Mouse (Mus musculus): ENCODE measurements around the gene Mlh3. TPM values are rescaled to one million over a fixed set of nuclear protein-coding genes. Genes with fewer than 3 reads are reported as not detected.

Gene Mlh3
- polyA plus RNA-seq, 2 experiments: 8.6 to 12.3 TPM

GRCm38 (mm10) chr12:85190290-85190689 is 80.1 kb downstream of the Mlh3 start:
- Histone ChIP-seq H3K9ac (ENCODE audit: low read depth, low read length, severe bottlenecking) (no peak overlapping the region), H3K9me3 (ENCODE audit: control insufficient read depth, low read length) (no peaks in the 10 kb centered on the region), H3K27me3 (ENCODE audit: control insufficient read depth, insufficient read depth, low read length) (no peaks in the 10 kb centered on the region), H3K4me3 (replicated peaks; ENCODE audit: low read length) (no peak overlapping the region), H3K4me2 (replicated peaks; ENCODE audit: low read depth, low read length, severe bottlenecking) (no peak overlapping the region), H3K36me3 (ENCODE audit: control insufficient read depth, insufficient read depth, low read length) (no peaks in the 10 kb centered on the region), H3K4me1 (ENCODE audit: control insufficient read depth, insufficient read depth, low read length) (peaks cover 21% of the 10 kb centered on the region), H3K27ac (replicated peaks; ENCODE audit: low read depth, low read length) (no peak overlapping the region)
- DNase-seq (ENCODE audit: low spot score) (no peak), ATAC-seq (ENCODE audit: low FRiP score, low read depth) (no peak)
- TF ChIP-seq POLR2A (IDR thresholded peaks at IDR 0.05; ENCODE audit: borderline replicate concordance, extremely low read depth, insufficient read depth, insufficient read length): no peak
- 80% methylated on average over 7 of the region's 7 CpGs for WGBS

- DNase-seq (ENCODE audit: low spot score): no peak
- H3K27ac ChIP-seq (replicated peaks; ENCODE audit: low read depth, low read length): no peak overlapping the region
- peaks cover 14% of the 10 kb centered on the region for H3K4me1 ChIP-seq (ENCODE audit: control insufficient read depth, insufficient read depth, low read length)
- no peak overlapping the region for H3K4me2 ChIP-seq (replicated peaks; ENCODE audit: low read depth, low read length, severe bottlenecking)
- no peak overlapping the region for H3K9ac ChIP-seq (ENCODE audit: low read depth, low read length, severe bottlenecking)
- 56% methylated on average over 7 of the region's 7 CpGs for WGBS
- no peaks in the 10 kb centered on the region for H3K27me3 ChIP-seq (ENCODE audit: control insufficient read depth, insufficient read depth, low read length)
- no peak for ATAC-seq (ENCODE audit: low FRiP score, low read depth)
- H3K4me3 ChIP-seq (replicated peaks; ENCODE audit: low read length): no peak overlapping the region
- H3K9me3 ChIP-seq (ENCODE audit: control insufficient read depth, low read length): no peaks in the 10 kb centered on the region
- no peaks in the 10 kb centered on the region for H3K36me3 ChIP-seq (ENCODE audit: control insufficient read depth, insufficient read depth, low read length)
- no peak for TF ChIP-seq POLR2A (IDR thresholded peaks at IDR 0.05; ENCODE audit: borderline replicate concordance, extremely low read depth, insufficient read depth, insufficient read length)
Measured at GRCm38 (mm10) chr12:85186361-85186760, 84.0 kb downstream of the Mlh3 start.

- Histone ChIP-seq H3K4me1 (ENCODE audit: control insufficient read depth, insufficient read depth, low read length) (peaks cover 15% of the 10 kb centered on the region), H3K4me2 (replicated peaks; ENCODE audit: low read depth, low read length, severe bottlenecking) (no peak overlapping the region), H3K36me3 (ENCODE audit: control insufficient read depth, insufficient read depth, low read length) (no peaks in the 10 kb centered on the region), H3K9me3 (ENCODE audit: control insufficient read depth, low read length) (no peaks in the 10 kb centered on the region), H3K9ac (ENCODE audit: low read depth, low read length, severe bottlenecking) (no peak overlapping the region), H3K27me3 (ENCODE audit: control insufficient read depth, insufficient read depth, low read length) (no peaks in the 10 kb centered on the region), H3K27ac (replicated peaks; ENCODE audit: low read depth, low read length) (0 out of 2 replicates have a peak overlapping the region, but pooled peaks have one; percentile 8), H3K4me3 (replicated peaks; ENCODE audit: low read length) (no peak overlapping the region)
- TF ChIP-seq POLR2A (IDR thresholded peaks at IDR 0.05; ENCODE audit: borderline replicate concordance, extremely low read depth, insufficient read depth, insufficient read length): no peak
- DNase-seq (ENCODE audit: low spot score): no peak
- 49% methylated on average over 8 of the region's 8 CpGs for WGBS
- ATAC-seq (ENCODE audit: low FRiP score, low read depth): no peak
Measured at GRCm38 (mm10) chr12:85185810-85186209, 84.6 kb downstream of the Mlh3 start.

Small RNA genes within 50 kb of the gene (microRNA-seq; reads per million reads assigned to microRNA genes)
- not detected for gene Mir6938

Other genes starting within 250 kb of the Mlh3 start
- gene Prox2, start 159.8 kb downstream of the Mlh3 start, polyA plus RNA-seq (2012; rRNA removed): 2.4 and 2.5 TPM in 2 replicates
- gene Prox2, start 159.8 kb downstream of the Mlh3 start, polyA plus RNA-seq (2014; fragmentation: Nextera tagmentation; extraction: Ambion mirVana): 3.2 and 3.9 TPM in 2 replicates
- 155 and 168 TPM in 2 replicates for gene Dlst, start 159.8 kb downstream of the Mlh3 start, polyA plus RNA-seq (2012; rRNA removed)
- gene Dlst, start 159.8 kb downstream of the Mlh3 start, polyA plus RNA-seq (2014; fragmentation: Nextera tagmentation; extraction: Ambion mirVana): 95.7 and 99.0 TPM in 2 replicates
- gene Rps6kl1, start 119.3 kb downstream of the Mlh3 start, polyA plus RNA-seq (2012; rRNA removed): 0.37 and 0.43 TPM in 2 replicates
- gene Rps6kl1, start 119.3 kb downstream of the Mlh3 start, polyA plus RNA-seq (2014; fragmentation: Nextera tagmentation; extraction: Ambion mirVana): 0.39 and 0.50 TPM in 2 replicates
- gene Pgf, start 92.8 kb downstream of the Mlh3 start, polyA plus RNA-seq (2012; rRNA removed): 10.0 and 10.3 TPM in 2 replicates
- 14.6 and 16.1 TPM in 2 replicates for gene Pgf, start 92.8 kb downstream of the Mlh3 start, polyA plus RNA-seq (2014; fragmentation: Nextera tagmentation; extraction: Ambion mirVana)
- gene Eif2b2, start 51.1 kb downstream of the Mlh3 start, polyA plus RNA-seq (2012; rRNA removed): 109 and 128 TPM in 2 replicates
- 78.2 and 79.6 TPM in 2 replicates for gene Eif2b2, start 51.1 kb downstream of the Mlh3 start, polyA plus RNA-seq (2014; fragmentation: Nextera tagmentation; extraction: Ambion mirVana)
- gene Acyp1, start 17.8 kb upstream of the Mlh3 start, polyA plus RNA-seq (2012; rRNA removed): 20.2 and 32.3 TPM in 2 replicates
- 40.6 and 45.3 TPM in 2 replicates for gene Acyp1, start 17.8 kb upstream of the Mlh3 start, polyA plus RNA-seq (2014; fragmentation: Nextera tagmentation; extraction: Ambion mirVana)
- gene Zc2hc1c, start 18.0 kb upstream of the Mlh3 start, polyA plus RNA-seq (2012; rRNA removed): 0.65 and 0.75 TPM in 2 replicates
- 1.5 and 1.6 TPM in 2 replicates for gene Zc2hc1c, start 18.0 kb upstream of the Mlh3 start, polyA plus RNA-seq (2014; fragmentation: Nextera tagmentation; extraction: Ambion mirVana)
- 47.4 and 49.0 TPM in 2 replicates for gene Nek9, start 68.8 kb upstream of the Mlh3 start, polyA plus RNA-seq (2012; rRNA removed)
- 22.0 and 22.2 TPM in 2 replicates for gene Nek9, start 68.8 kb upstream of the Mlh3 start, polyA plus RNA-seq (2014; fragmentation: Nextera tagmentation; extraction: Ambion mirVana)
- 213 and 222 TPM in 2 replicates for gene Tmed10, start 104.2 kb upstream of the Mlh3 start, polyA plus RNA-seq (2012; rRNA removed)
- gene Tmed10, start 104.2 kb upstream of the Mlh3 start, polyA plus RNA-seq (2014; fragmentation: Nextera tagmentation; extraction: Ambion mirVana): 394 and 398 TPM in 2 replicates
- 13.6 and 19.7 TPM in 2 replicates for gene Fos, start 203.3 kb upstream of the Mlh3 start, polyA plus RNA-seq (2012; rRNA removed)
- gene Fos, start 203.3 kb upstream of the Mlh3 start, polyA plus RNA-seq (2014; fragmentation: Nextera tagmentation; extraction: Ambion mirVana): 17.1 and 19.3 TPM in 2 replicates